Comparison of ENCODE assay signal across 21 mouse cellular contexts in genomic region chr8:46848011-46848641, GRCm38 (mm10).
A peak's percentile ranks its signal among the peaks of the same experiment; 100 is the strongest.
DNase-seq lines count a peak whose midpoint lies in the region; ATAC-seq and TF ChIP-seq lines count a peak whose summit lies in the region.
"Had no signal": no experiment of that assay in that cellular context is flagged by ENCODE, and none has a peak within 500 bp of the region (broad histone marks: within the 10 kb centered on the region; RNA-seq: fewer than 3 reads in every experiment).

No protein-coding gene starts in this region.

- peaks cover 22% of the 10 kb centered on the region for H3K4me1 ChIP-seq in kidney, embryonic 15.5 days
- H3K4me1 ChIP-seq in intestine, embryonic 14.5 days (replicated peaks; ENCODE audit: control insufficient read depth, insufficient read depth, low read length), result peaks cover 8% of the 10 kb centered on the region
- H3K4me1 ChIP-seq in intestine, postnatal 0 days (replicated peaks; ENCODE audit: control insufficient read depth, insufficient read depth, low read length), result peaks cover 12% of the 10 kb centered on the region
- H3K4me1 ChIP-seq: forebrain, embryonic 10.5 days had no signal

- no peak overlapping the region for H3K4me2 ChIP-seq in kidney, embryonic 15.5 days
- H3K4me2 ChIP-seq in intestine, embryonic 14.5 days (ENCODE audit: low read length), result peak overlapping the region; percentile 15; the same call in 1 of the 2 replicates
- no peak overlapping the region for H3K4me2 ChIP-seq in intestine, postnatal 0 days (replicated peaks; ENCODE audit: low read depth)
- H3K4me2 ChIP-seq: embryonic facial prominence, embryonic 15.5 days; heart, embryonic 12.5 days; hindbrain, embryonic 14.5 days had no signal

- 73% methylated on average over 6 of the region's 6 CpGs for WGBS in kidney, embryonic 15.5 days
- 75% methylated on average over 6 of the region's 6 CpGs for WGBS in intestine, embryonic 14.5 days
- WGBS in intestine, postnatal 0 days, result 41% methylated on average over 6 of the region's 6 CpGs

- ATAC-seq in kidney, embryonic 15.5 days (replicated peaks; ENCODE audit: low FRiP score), result no peak
- ATAC-seq in intestine, embryonic 14.5 days (replicated peaks; ENCODE audit: low FRiP score, low TSS enrichment, low read depth), result peak; percentile 69; the same call in 1 of the 2 replicates
- peak; percentile 60 for ATAC-seq in intestine, postnatal 0 days
- ATAC-seq: forebrain, embryonic 14.5 days had no signal

- no peak for TF ChIP-seq CTCF in intestine, postnatal 0 days (IDR thresholded peaks at IDR 0.05; ENCODE audit: low read depth)

- no peaks in the 10 kb centered on the region for H3K9me3 ChIP-seq in kidney, embryonic 15.5 days (replicated peaks)
- no peaks in the 10 kb centered on the region for H3K9me3 ChIP-seq in intestine, embryonic 14.5 days (ENCODE audit: control insufficient read depth, low read length)
- H3K9me3 ChIP-seq in intestine, postnatal 0 days (ENCODE audit: control insufficient read depth), result no peaks in the 10 kb centered on the region
- H3K9me3 ChIP-seq: embryonic facial prominence, embryonic 15.5 days; forebrain, embryonic 10.5 days; heart, embryonic 12.5 days; hindbrain, embryonic 10.5 days had no signal

- H3K9ac ChIP-seq in kidney, embryonic 15.5 days, result no peak overlapping the region
- no peak overlapping the region for H3K9ac ChIP-seq in intestine, embryonic 14.5 days (ENCODE audit: low read length)
- no peak overlapping the region for H3K9ac ChIP-seq in intestine, postnatal 0 days (ENCODE audit: low read depth, low read length)
- H3K9ac ChIP-seq: embryonic facial prominence, embryonic 15.5 days; heart, embryonic 12.5 days; hindbrain, embryonic 14.5 days had no signal

- no peak for DNase-seq in kidney, postnatal 10 days
- no peak for DNase-seq in intestine, embryonic 14.5 days (ENCODE audit: low spot score)
- no peak for DNase-seq in c-Kit-positive CD71-positive TER-119-positive erythroid progenitor cells, embryonic 14.5 days (ENCODE audit: low spot score)
- DNase-seq in lung, adult 18-20 months, result no peak
- DNase-seq: adrenal gland, adult 2 months; adrenal gland, postnatal 25 days; cerebellum, adult 11 months; cerebellum, adult 8-10 months; cerebellum, postnatal 14 days; embryo, embryonic 11 days; heart, adult 2 months had no signal

- no peaks in the 10 kb centered on the region for H3K27me3 ChIP-seq in kidney, embryonic 15.5 days
- no peaks in the 10 kb centered on the region for H3K27me3 ChIP-seq in intestine, embryonic 14.5 days (replicated peaks; ENCODE audit: control insufficient read depth, insufficient read depth, low read length)
- H3K27me3 ChIP-seq in intestine, postnatal 0 days (replicated peaks; ENCODE audit: control insufficient read depth, insufficient read depth, low read length), result no peaks in the 10 kb centered on the region
- H3K27me3 ChIP-seq: CH12.LX; embryonic facial prominence, embryonic 15.5 days; heart, embryonic 12.5 days had no signal

- H3K27ac ChIP-seq in kidney, embryonic 15.5 days, result peak overlapping the region; percentile 41; the same call in 1 of the 2 replicates
- peak overlapping the region; percentile 80 for H3K27ac ChIP-seq in intestine, embryonic 14.5 days (ENCODE audit: low read depth)
- H3K27ac ChIP-seq in intestine, postnatal 0 days (ENCODE audit: low read depth, low read length), result peak overlapping the region; percentile 87
- H3K27ac ChIP-seq: embryonic facial prominence, embryonic 15.5 days; forebrain, embryonic 10.5 days; heart, adult 2 months; hindbrain, embryonic 10.5 days; hindbrain, embryonic 14.5 days had no signal

- H3K36me3 ChIP-seq in kidney, embryonic 15.5 days, result peaks cover 22% of the 10 kb centered on the region
- peaks cover 10% of the 10 kb centered on the region for H3K36me3 ChIP-seq in intestine, embryonic 14.5 days (ENCODE audit: control insufficient read depth, insufficient read depth, low read length)
- H3K36me3 ChIP-seq in intestine, postnatal 0 days (ENCODE audit: control insufficient read depth, insufficient read depth), result peaks cover 14% of the 10 kb centered on the region; the same call in 1 of the 2 replicates

- no peak overlapping the region for H3K4me3 ChIP-seq in kidney, embryonic 15.5 days (replicated peaks)
- no peak overlapping the region for H3K4me3 ChIP-seq in intestine, embryonic 14.5 days (ENCODE audit: low read depth, low read length)
- H3K4me3 ChIP-seq in intestine, postnatal 0 days (ENCODE audit: low read depth, low read length), result no peak overlapping the region
- H3K4me3 ChIP-seq: embryonic facial prominence, embryonic 15.5 days; erythroblast, embryonic 14.5 days; forebrain, embryonic 10.5 days; heart, adult 2 months; heart, embryonic 12.5 days; hindbrain, embryonic 10.5 days had no signal
